Comparison of ENCODE assay signal across 26 mouse cellular contexts in genomic region chr9:115705761-115706160, GRCm38 (mm10).
"Had no signal": no experiment of that assay in that cellular context is flagged by ENCODE, and none has a peak within 500 bp of the region (broad histone marks: within the 10 kb centered on the region; RNA-seq: fewer than 3 reads in every experiment).

No protein-coding gene starts in this region.

- H3K4me2 ChIP-seq: embryonic facial prominence, embryonic 12.5 days; embryonic facial prominence, embryonic 13.5 days; embryonic facial prominence, embryonic 15.5 days; forebrain, embryonic 12.5 days; forebrain, embryonic 13.5 days; forebrain, embryonic 15.5 days had no signal

- H3K9ac ChIP-seq: embryonic facial prominence, embryonic 12.5 days; embryonic facial prominence, embryonic 13.5 days; embryonic facial prominence, embryonic 15.5 days; forebrain, embryonic 12.5 days; forebrain, embryonic 13.5 days; forebrain, embryonic 15.5 days; forebrain, postnatal 0 days had no signal

- H3K27me3 ChIP-seq: embryonic facial prominence, embryonic 12.5 days; embryonic facial prominence, embryonic 13.5 days; embryonic facial prominence, embryonic 15.5 days; forebrain, embryonic 12.5 days; forebrain, embryonic 13.5 days; forebrain, embryonic 15.5 days had no signal

- H3K9me3 ChIP-seq: embryonic facial prominence, embryonic 10.5 days; embryonic facial prominence, embryonic 12.5 days; embryonic facial prominence, embryonic 13.5 days; embryonic facial prominence, embryonic 15.5 days; forebrain, embryonic 10.5 days; forebrain, embryonic 12.5 days; forebrain, embryonic 13.5 days; forebrain, embryonic 15.5 days had no signal

- H3K4me1 ChIP-seq: embryonic facial prominence, embryonic 13.5 days; embryonic facial prominence, embryonic 15.5 days had no signal

- H3K4me3 ChIP-seq: embryonic facial prominence, embryonic 10.5 days; embryonic facial prominence, embryonic 12.5 days; embryonic facial prominence, embryonic 13.5 days; embryonic facial prominence, embryonic 15.5 days; erythroblast, embryonic 14.5 days; forebrain, embryonic 10.5 days; forebrain, embryonic 12.5 days; forebrain, embryonic 13.5 days; forebrain, embryonic 15.5 days; gastrocnemius, adult 2 months; heart, adult 2 months had no signal

- H3K27ac ChIP-seq: embryonic facial prominence, embryonic 10.5 days; embryonic facial prominence, embryonic 12.5 days; embryonic facial prominence, embryonic 13.5 days; embryonic facial prominence, embryonic 15.5 days; forebrain, embryonic 10.5 days; forebrain, embryonic 12.5 days; forebrain, embryonic 13.5 days; forebrain, embryonic 15.5 days; gastrocnemius, adult 2 months; heart, adult 2 months had no signal

- H3K36me3 ChIP-seq: embryonic facial prominence, embryonic 10.5 days; embryonic facial prominence, embryonic 12.5 days; embryonic facial prominence, embryonic 13.5 days; embryonic facial prominence, embryonic 15.5 days; forebrain, embryonic 10.5 days; forebrain, embryonic 12.5 days; forebrain, embryonic 15.5 days had no signal

- ATAC-seq: forebrain, embryonic 13.5 days; forebrain, embryonic 14.5 days; forebrain, embryonic 15.5 days; forebrain, embryonic 16.5 days; forebrain, postnatal 0 days had no signal

- DNase-seq: cerebellum, adult 9-11 months; cerebellum, postnatal 10 days; cerebellum, postnatal 14 days; cerebellum, postnatal 25 days; cerebellum, postnatal 36 days; embryo, embryonic 11 days; forebrain, postnatal 0 days; gastrocnemius, adult 2 months; gastrocnemius, postnatal 10 days; gastrocnemius, postnatal 14 days; gastrocnemius, postnatal 25 days; gastrocnemius, postnatal 36 days; heart, adult 11 months; heart, adult 18-20 months; heart, adult 2 months had no signal
